Mouse (Mus musculus) thymus, postnatal 4 days (tissue): ENCODE measurements around the gene Edn1.

Experiments
- DNase-seq: peaks from one replicate; pipeline ENCODE4 v3.0.0; 2021

Gene Edn1

DNA sequence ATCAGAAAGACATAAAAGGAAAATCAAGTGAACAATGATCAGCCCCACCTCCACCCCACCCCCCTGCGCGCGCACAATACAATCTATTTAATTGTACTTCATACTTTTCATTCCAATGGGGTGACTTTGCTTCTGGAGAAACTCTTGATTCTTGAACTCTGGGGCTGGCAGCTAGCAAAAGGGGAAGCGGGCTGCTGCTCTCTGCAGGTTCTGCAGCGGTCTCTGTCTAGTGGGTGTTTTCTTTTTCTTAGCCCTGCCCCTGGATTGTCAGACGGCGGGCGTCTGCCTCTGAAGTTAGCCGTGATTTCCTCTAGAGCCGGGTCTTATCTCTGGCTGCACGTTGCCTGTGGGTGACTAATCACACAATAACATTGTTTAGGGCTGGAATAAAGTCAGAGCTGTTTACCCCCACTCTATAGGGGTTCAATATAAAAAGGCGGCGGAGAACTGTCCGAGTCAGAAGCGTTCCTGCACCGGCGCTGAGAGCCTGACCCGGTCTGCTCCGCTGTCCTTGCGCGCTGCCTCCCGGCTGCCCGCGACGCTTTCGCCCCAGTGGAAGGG lies at the start of gene Edn1:
TSS of gene Edn1 (plus strand) at position 316 of the 561 bp plus-strand sequence.
- DNase-seq: peak; percentile 18

DNA sequence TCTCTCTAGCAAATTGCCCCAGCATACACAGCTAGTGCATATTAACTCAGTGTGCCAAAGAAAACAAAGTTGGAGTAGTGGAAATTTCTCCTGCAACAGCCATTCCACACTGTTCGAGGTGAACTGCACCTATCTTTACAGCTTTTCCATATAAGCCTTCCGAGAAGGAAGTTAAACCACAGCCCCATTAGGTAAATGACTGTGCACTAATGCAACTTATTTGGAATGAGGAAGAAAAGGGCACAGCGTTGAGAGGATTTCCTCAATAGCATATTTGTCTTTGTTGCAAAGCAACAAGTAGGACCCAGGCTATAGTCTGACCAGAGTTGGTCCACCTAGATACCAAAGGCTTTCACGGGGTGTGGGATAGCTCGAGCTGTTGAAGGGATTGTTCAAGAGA lies 47.5 kb upstream of the Edn1 start:
- no peak for DNase-seq

- DNase-seq: no peak
These were observed 46.2 kb upstream of the Edn1 start for GRCm38 (mm10) chr13:42255105-42255504.

GRCm38 (mm10) chr13:42258422-42258821 lies 42.9 kb upstream of the Edn1 start:
- no peak for DNase-seq

- no peak for DNase-seq
These were observed 40.6 kb upstream of the Edn1 start for GRCm38 (mm10) chr13:42260667-42261066.

DNA sequence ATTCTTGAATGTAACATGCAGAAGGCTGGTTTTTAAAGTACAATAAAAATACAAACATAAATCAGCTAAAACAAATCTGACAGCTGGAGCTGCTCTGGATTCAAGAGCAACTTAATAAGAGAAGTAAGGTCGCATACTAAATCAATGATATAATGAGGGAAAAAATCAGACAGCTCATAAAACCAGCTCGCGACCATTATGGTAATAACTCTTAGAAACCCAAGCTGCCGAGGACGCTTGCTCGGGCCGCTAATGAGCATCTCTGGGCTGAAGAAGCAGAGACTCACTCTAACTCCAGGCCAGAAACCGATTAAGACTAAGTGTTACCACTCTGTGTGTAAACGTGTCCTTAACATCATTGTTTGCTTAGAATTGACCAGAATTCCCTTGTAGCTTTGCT lies 31.2 kb upstream of the Edn1 start:
- DNase-seq: no peak

DNA sequence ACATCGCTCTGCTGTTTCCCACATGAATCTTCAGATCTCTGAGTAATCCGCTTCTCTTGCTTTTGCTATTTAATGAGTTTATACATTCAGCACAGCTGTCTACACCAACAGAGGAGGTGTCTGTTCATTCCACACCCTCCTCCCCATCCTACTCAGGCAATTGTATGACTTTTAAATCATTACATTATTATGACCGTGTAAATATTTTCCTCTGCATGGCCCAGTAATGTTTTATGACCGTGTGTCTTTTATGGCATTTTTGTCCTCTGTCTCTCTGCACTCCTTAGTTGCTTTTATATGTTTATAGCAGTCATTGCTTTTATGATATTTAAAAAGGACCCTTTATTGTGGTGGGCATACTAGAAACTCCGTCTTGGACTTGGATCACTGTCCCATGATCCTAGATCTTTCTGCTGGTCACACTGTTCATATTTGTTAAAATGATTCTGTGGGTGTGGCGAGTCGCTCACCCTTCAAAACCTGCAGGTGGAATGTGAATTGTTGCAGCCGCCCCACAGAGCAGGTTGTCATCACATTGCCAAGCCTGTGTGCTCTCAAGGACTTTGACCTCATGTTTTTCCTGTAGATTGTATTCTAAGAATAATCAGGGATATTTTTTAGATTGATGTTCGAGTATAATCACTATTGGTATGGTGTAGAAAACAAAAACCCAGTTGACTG lies 24.4 kb upstream of the Edn1 start:
- DNase-seq: no peak

DNA sequence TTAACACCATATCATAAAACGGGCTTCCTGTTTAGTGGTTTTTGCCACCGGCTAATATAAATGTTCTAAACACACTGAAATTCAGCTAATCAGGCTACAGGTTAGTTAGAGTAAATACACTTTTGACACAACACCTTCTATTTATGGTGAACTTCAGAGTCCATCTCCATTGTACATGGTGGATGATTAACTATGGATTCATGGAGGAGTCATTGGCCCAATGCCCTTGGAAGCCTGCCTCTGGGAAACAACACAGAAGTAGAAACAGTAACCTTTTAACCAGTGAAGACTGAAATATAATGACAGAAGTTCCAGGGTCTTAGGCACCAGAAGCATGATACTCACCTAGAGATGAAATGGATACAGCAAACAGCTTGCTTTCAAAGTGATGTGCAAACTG lies 23.5 kb upstream of the Edn1 start:
- DNase-seq: no peak

DNA sequence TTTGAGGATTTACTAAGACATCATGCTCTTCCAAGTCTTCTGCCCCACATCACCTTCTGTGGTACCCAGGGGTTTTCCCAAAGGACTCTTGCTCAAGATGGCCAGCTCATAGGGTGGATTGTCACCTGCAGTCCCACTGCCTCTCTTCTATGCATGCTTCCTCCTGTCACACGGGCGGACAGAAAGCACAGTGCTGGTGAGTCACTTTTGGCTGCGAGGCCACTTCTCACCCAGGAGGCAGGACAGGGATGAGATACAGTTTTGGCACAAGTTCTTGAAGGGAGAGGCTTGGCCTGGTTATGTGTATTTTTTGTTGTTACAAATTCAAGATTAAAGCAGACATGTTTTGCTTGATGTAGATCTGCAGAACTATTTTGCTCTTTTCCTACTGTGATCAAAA lies 15.4 kb upstream of the Edn1 start:
- DNase-seq: no peak

GRCm38 (mm10) chr13:42286768-42287167 lies 14.5 kb upstream of the Edn1 start:
- no peak for DNase-seq

- no peak for DNase-seq
These were observed 8.7 kb upstream of the Edn1 start for GRCm38 (mm10) chr13:42292593-42292992.

DNA sequence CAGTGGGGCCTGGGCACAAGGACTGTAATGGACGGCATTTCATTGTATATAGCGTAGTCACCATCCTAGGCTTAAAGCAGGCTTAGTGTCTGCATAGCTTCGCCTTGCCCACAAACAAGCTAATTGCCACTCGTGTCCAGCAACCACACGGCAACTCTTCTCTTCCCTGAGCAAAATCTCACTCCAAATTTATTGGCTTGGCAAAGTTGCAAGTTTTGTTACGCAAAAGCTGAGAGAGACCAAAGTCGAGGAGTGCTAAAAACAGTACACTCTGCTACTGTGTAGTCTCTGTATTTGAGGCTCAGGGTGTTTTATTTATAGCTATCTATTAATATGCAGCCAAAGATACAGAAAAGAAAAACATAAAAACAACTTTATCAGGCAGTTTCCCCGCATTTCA lies 3.0 kb upstream of the Edn1 start:
- DNase-seq: no peak

DNA sequence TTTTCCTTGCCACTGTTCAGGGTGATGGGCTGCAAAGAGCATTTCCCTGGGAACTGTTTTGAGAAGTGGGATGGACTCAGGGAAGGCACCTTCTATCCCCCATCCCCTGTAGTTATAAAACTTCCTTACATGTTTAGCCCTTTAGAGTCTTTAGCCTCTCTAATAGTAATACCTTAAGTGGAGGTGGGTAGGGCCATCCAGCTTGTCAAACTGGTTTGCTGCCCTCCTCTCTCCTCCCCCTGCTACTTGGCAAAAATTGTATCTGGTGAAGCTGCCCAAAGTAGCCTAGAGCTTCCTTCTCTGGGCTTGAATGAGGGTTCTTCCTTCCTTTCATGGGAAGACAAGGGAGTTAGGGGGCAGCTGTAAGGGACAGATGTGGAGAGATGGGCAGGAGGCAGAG lies 2.5 kb upstream of the Edn1 start:
- no peak for DNase-seq

DNA sequence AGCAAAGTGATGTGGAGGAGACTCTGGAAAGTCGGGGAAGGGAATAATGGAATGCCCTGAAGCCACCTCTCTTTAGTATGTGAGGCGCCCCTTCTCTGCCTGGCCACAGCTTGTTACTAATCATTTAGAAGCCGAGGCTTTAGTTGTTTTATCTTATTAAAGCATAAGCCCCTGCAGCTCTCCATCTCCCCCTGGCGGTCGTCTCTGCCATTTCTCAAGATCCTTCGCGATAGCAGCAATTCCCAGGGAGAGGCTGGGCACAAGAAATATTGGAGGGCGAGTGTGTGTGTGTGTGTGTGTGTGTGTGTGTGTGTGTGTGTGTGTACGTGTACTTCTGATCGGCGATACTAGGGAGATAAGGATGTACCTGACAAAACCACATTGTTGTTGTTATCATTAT lies 709 bp upstream of the Edn1 start:
- DNase-seq: peak; percentile 86

GRCm38 (mm10) chr13:42301961-42302861 lies 935 bp downstream of the Edn1 start:
- DNase-seq: no peak

- DNase-seq: no peak
These were observed 2.1 kb downstream of the Edn1 start for GRCm38 (mm10) chr13:42303180-42303929.

GRCm38 (mm10) chr13:42304139-42304538 lies 2.9 kb downstream of the Edn1 start:
- DNase-seq: no peak

DNA sequence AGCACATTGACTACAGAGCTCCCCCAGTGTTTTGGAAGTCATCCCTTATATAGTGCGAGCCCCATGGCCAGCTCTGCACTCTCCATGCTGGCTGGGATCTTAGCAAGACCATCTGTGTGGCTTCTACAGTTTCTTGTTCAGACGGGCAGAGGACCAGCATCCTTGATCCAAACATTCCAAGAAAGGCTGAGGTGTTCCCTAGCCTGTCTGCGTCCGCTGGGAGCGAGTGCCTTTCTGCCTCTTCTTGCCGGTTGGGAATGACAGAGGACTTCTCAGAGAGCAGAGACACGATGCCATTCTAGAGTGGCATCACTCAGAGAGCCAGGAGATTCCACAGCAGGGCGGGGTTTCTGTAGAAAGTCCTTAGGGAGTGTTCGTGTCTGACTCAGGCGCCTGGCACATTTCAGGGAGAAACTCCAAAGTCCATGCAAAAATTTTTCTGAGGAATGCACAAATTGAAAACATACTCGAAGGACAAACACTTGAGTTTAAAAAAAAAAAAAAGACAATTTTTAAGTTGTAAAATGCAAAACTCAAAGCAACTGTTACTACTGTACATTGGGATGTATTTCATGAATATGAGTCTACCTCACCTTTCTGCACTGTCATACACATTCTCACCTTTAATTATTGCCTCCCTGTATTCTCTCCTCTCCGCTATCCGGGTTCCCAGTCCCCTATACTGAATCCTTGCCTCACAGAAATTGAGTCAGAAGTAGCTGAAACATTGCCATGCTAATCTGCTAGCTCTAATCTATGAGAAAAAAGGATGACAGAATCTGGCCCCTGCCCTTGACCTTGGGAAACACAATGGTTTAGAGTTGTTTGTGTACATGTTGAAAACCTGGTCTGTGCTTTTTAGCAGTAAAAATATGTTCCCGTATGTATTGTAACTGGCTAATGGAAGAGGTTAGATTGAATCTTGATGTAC lies 5.9 kb downstream of the Edn1 start:
- DNase-seq: no peak

DNA sequence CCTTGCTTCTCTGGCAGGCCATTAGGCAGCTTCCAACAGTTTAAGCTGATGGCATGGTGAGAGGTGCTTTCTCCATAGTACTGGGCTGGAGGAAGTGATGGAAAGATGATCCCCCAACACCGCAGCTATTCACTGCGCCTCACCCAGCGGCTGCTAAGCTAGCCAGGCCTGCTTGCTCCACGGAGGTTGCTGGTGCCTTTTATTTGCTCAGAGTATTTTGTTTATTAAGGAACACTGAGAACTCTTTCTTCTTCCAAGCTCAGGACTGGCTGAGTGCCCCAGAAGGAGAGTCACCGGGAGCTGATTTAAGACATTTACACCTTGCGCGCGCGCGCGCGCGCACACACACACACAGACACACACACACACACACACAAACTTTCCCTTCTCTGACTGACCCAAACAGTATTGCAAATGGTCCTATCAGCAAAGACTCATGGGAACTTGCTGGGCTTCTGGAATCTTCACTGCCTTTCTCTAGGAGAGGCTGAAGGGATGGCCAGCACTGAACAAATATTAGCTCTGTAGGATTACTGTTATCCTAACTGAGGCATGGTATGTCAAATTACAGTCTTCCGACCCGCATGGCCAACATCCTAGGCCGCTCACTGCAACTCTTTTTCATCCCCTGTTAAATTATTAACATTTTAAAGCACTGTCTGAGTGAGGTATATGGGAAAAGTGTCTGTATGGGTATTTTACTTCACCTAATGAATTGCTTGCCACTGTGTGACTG lies 7.3 kb downstream of the Edn1 start:
- no peak for DNase-seq

DNA sequence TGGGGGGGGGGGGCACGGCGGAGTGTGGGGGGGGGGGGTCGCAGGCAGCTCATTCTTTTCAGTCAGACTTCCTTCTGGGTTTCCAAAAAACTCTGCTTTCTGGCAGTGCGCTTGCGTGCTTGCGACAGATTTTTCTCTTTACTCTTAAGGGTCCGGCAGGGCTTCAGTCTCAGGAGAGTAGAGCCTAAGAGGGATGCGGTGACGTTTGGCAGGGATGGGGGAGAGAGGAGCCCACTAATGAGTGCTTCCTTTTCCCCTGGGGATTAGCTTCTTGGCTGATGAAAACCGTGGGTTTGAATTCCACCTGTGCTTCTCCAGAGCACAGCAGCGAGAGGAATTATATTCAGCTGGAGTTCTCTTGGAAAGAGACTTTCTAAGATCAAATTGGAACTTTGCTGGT lies 8.5 kb downstream of the Edn1 start:
- no peak for DNase-seq

- DNase-seq: no peak
These were observed 14.4 kb downstream of the Edn1 start for GRCm38 (mm10) chr13:42315628-42316027.
